Mouse (Mus musculus) retina, postnatal 7 days (tissue): ENCODE data around the gene Apba1.

Source experiments
- DNase-seq: peaks from one replicate; pipeline ENCODE4 v3.0.0-alpha.2; 2012; ENCODE audit warnings: low read depth, low spot score

The Apba1 gene

DNA sequence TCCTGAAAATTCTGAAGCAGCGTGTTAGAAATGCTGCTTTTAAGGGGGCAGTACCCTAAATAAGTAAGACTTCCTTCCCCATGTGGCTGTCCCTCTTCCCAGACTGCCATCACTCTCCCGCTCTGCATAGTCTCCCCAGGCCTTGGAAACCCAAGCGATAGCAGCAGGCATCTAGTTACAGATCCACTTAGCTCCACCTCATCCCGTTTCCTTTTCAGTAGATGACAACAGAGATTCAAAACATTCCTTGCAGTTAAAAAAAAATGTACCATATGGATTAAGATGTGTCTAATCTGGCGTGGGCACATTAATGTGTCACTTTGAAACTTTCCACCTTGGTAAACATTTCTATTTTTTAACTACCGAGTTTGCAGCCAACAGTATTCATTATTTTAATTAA lies 48.1 kb downstream of the Apba1 start:
- DNase-seq: no peak

DNA sequence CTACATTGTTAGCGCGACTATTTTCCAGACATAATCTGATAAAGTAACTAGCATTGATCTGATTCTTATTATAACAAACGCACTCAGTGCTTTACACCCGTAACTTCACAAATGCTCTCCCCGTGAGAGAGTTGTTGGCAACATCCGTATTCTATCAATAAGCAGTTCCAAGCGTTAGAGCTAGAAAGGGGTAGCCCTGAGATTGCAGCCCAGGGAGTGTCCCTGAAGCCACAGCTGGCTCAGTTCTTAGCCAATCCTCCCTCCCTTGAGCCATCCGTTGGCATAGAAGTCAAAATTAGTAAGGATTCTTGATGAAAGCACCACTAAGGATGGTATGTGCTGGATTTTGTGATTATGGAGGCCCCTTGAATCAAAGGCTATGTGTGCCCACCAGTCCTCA lies 48.7 kb downstream of the Apba1 start:
- DNase-seq: no peak

DNA sequence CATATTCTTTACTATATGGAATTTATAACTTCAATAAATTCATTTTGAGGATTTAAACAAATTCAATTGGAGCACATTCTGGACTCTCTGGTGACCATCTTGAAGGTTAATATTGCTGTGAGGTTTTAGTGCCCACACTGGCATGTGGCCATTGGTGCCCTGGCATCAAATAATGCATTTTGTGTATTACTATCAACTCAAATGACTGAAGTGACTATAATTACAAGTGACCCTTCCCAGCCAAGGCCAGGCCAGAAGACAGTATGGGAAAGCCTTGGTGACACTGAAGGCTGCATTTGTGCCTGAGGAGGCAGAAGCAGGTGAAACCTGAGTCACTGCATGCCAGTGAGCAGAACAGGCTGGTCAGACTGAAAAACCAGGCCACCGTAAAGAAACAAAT lies 50.5 kb downstream of the Apba1 start:
- DNase-seq: no peak

DNA sequence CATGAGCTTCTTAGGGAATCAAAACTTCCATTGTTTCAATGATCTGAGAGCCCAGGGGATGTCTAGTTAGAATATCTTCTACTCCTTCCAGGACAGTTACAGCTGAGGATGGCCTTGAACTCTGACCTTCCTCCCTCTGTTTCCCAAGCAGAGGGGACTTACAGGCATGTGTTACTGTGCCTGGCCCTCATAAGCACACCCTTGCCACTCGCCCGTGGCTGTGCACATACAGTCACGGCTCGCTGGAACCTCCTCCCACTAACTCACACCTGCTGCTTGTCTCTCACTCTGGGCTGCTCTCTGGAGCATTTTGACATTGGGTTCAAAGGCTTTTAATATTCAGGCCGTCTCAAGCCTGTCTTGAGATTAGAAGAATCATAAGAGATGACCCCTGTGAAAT lies 51.8 kb downstream of the Apba1 start:
- no peak for DNase-seq

DNA sequence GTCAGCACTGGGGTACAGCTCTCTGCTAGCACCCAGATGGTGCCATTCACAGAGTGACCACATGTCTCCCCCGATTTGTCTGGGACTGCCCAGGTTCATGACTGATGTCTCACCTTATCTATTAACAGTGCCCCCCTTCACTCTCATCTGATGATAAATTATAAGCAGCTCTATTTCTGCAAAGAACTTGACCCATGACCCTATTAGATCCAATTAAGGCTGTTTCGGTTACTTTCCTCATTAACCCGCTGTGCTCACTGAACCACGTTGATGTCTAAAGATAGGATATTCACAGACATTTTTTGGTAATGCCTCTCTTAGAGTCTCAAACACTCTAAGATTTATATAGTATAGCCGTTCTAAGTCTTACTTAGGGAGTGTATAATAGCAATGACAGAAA lies 52.3 kb downstream of the Apba1 start:
- DNase-seq: no peak

DNA sequence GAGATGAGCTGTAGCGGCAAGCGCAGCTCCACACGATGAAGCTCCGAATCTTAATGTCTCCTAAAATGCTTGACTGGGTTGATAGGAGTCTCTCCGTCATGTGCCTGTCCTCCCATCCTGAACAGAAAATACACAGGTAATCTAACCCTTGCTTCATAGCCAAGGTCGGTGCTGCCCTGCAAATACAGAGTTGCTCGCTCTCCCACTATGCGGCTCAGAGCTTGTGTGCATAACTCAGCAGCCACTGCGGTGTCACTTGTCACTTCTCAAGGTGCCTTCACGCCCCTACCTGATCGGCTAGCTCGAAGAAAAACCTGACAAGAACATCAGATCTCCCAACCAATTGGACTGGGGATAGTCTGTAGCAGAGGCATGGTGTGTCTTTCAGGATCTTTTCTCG lies 58.1 kb downstream of the Apba1 start:
- no peak for DNase-seq

DNA sequence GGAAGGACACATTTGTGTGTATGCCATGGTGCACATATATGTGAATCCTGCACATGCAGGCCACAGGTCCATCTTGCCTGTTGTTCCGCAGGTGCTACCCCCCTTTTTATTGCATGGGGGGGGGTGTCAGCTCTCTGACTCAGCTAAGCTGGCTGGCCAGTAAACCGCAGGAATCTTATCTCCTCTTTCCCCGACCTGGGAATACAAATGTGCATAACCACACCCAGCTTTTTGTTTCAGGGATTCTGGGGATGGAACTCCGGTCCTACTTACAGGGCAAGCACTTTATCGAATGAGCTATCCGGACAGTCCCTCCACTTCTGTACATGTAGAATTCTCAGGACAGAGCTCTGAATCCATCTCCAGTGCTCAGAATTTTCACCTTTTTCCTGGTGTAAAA lies 58.5 kb downstream of the Apba1 start:
- no peak for DNase-seq

DNA sequence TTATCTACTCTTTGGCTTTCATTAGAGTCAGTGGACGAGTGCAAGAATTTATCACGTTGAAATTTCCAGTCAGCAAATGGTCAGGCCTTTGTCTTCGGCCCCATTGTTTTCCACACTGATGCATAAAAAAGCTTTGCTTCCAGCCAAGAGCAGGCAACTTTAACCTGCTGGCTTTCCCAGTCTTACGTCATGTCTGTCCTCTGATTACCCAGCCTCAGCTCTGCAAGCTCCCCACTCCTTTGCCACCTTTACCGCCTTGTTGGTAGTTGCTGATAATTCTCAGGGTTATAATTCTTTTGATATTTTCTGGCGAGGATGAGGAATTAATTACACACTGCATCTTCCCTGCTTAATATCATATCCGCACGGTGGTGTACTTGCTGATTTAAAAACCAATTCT lies 61.2 kb downstream of the Apba1 start:
- no peak for DNase-seq

DNA sequence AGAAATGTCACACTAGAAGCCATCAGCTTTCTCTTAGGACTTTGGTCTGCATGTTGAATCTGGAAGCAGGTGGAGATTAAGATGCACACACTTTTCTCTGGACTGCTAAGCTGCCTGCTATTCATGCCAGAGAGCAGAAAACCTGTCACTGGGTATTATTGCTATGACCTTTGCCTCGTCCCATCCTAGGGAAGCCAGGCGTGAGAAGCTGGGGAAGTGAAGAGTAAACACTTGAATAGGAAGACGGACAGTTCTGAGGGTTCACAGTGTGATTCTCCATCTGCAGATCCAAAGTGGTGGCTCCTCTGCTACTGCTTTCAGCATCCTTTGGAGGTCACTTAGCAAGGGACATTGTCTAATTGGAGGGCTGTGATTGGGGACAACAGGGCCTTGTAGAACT lies 63.8 kb downstream of the Apba1 start:
- DNase-seq: no peak

DNA sequence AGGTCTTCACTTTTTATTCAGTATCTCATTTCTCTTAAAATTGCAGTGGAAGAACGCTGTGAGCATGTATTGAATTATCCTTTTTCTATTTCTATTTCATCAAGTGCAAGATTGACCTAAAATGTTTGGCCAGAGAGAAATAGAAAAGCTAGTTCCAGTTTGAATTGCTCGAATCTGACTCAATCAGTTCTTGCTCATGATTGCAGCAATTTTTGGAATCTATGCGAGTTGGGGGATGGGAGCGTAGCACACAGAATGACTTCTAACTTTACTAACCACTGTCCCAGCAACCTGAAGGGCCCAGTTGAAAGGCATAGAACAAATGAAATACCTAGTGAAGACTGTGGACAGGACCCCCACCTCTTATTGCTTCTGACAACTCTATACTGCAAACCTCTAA lies 64.8 kb downstream of the Apba1 start:
- DNase-seq: no peak

DNA sequence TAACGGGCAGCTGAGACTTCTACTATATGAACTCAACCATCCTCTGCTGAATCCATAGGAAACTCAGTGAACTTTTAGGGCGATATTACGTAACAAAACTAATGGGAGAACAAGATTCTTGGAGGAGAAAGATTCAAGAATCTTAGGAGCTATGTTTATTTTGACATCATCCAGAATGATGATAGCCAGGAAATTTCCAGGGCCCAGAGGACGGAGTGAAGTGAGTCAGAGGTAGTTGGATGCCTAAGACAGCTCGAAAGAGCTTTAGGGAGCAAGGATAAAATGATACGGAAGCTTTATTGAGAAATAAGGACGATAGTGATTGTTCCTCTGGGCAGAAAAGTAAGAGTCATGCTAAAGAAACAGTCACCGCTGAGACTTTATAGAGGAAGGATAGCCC lies 67.6 kb downstream of the Apba1 start:
- DNase-seq: no peak

DNA sequence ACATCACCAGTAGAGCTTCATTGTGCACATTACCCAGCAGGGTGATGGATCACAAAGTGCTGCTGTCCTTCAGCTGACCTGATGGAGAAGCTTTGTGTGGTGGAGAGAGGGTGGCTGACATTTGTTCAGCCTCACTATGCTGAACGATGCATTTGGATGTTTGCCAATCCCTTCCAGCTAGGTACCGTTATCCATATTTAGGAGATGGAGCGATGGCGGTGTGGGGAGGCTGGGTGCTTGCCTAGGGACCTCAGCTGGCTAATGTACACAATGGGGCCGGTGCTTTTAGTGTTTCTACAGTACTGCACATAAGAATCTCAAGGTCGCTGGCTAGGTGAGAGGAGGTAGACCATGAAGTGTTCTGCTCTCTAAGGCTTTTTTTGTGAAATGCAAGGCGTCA lies 72.1 kb downstream of the Apba1 start:
- no peak for DNase-seq

DNA sequence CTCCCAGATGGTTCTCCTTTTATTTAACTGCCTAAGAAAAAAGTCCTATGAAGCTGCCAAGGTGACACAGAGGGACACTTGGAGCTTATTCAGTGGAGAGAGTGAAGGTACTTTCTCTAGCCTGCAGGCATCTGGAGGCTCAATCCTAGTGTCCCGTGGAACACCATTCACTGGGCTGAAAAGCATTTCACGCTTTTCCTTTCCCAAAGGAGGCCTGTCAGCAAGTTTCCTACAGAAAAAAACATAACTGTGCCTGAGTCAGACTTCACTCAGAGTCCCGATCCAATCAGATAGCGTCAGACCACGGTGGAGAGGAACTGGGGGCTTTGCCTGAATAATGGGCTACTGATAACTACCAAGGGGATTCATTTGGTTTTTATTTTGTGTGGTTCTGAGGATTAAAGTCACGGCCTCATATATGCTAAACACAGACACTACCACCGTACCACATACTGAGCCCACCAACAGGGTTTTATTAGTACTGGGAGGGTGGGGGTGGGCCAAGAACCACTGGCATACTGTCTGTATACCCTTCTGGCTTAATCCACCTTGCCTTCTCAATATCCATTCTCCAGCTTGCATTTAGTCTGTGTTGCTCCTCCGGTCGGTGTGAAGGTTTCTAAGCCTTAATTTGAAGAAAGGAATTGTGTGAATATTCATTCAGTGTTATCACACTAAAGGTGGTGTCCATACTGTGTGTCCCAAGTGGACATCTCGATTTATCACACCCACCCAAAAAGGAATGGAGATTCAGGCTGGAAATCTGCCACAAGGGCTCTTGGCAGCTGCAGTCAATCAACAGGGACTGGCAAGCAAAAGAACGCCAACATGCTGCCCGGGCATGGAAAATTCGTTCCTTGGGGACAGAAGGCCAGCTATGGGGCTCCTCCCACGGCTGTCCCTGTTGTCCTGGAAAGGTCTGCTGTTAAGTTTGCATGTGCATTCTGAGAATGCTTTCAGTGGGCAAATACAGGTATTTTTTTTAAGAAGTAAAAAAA lies 75.3 kb downstream of the Apba1 start:
- DNase-seq: no peak

DNA sequence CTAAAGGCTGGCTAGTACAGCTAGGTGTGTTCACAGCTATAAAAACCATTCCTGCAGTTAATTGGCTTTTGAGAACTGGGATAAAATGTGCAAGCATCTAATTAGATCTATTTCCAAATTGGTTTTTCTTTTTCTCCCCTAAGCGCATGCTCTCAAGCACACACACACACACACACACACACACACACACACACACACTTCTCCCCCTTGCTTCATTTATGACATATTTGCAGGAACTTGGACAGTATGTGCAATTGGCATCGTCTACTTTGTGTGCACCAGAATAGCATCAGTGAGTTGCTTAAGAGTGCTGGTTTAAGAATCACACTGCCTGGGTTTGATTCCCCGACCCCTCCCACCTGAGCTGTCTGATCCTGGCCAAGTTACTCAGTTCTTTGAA lies 76.0 kb downstream of the Apba1 start:
- DNase-seq: no peak

DNA sequence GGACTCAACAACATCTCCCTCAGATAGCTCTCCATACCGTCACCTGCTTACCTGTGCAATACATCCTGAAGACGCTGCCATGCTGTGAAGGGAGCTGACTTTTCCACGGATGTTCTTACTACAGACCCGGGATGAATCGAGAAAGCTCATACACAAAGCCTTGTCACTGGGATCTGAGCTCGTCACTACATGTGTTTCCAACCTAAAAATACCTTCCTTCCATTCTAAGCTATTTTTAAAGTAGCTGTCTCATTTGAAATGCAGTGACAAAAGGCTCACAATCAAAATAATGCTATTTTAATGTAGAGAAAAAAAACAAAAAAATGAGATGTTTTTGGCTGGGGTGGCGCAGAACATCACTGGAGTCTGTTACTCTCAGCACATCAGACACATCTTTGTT lies 97.1 kb downstream of the Apba1 start:
- DNase-seq: no peak

DNA sequence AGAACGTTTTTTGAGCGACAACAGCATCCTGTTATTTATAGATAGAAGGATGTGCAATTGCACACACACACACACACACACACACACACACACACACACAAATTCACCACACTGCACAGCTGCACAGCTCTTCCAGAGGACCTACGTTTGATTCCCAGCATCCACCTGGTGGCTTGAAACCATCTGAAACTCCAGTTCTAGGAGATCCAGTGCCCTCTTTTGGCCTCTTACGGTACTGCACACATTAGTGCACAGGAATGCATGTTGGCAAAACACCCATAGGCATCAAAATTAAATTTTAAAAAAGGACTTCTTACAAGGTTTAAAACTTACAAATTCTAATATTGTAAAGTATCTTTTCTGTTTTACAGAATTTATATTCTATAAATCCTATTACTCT lies 99.4 kb downstream of the Apba1 start:
- no peak for DNase-seq

DNA sequence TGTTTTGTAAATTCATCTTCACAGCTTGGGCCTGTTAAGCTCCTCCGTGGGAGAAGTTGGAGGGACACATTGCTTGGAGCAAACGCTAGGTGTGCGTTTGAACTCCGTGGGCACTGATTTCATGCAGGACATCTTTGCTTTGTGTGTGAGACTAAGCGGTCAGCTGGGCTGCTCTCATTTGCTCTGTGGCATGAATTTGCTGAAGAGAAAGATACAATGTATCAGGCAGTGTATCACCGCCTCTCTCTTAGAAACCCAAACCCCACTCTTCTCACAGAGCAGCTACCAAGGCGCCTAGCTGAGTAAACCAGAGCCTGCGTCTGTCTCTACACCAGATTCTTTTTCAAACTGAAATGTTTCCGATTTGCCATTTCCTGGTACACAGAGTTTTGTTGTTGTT lies 100.1 kb downstream of the Apba1 start:
- no peak for DNase-seq

DNA sequence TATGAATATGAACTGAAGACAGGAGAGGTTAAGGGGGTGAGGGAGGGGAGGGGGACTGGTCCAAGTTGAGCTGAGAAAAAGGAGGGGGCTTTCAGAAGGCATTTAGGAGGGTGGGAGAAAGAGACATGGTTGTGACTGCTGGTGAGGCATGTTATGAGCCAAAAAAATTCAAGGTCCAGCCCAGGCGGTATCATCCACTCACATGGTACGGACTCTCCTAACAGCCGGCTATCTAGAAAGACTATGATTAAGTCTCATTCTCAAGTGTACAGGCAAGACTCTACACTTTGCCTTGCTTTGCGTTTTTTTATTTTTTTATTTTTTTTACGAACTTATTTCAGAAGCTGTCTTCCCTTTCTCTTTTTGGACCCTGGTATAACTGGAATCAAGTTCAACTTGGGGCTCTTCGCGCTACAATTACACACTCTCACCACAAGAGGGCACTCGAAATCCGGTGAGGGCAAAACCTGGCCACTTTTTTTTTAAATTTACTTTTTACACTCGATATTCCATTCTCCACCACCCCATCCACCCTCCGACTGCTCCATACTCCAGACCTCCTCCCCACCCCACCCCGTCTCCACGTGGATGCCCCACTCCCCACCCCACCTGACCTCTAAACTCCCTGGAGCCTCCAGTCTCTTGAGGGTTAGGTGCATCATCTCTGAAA lies 101.6 kb downstream of the Apba1 start:
- peak; percentile 43 for DNase-seq

DNA sequence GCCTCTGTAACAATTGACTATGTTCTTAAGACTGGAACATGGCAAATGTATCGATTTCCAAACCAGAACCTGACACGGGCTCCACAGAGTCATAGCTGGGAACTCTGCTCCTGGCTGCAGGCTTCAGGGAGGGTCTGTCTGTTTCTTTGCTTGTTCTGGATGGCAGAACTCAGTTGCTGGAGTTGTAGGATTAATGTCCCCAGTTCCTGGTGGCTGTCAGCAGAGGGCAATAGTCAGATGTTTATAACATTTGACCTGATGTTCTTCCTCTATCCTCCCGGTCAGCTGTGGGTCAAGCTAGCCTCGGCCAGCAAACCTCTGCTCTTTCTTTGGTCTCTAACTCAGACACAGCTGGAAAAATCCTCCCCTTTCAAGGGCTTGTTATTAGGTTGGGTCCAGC lies 104.0 kb downstream of the Apba1 start:
- no peak for DNase-seq

DNA sequence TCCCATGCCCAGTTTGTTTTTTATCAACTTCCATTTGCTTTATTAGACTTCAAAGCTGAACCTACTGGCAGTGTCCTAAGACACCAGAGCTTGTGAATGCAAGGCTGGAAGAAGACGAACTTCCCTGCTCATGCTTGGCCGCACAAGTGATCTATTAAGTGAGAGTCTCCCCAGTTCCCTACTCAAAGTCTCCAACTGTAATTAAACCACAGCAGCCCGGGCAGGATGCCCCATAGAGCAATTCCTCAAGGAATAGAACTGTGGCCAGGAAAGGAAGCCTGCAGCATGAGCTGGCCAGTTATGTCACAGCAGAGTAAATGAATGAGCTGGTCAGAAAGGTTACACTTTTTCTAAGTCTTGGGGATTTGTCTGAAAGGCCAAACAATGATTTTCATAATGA lies 105.3 kb downstream of the Apba1 start:
- DNase-seq: no peak

DNA sequence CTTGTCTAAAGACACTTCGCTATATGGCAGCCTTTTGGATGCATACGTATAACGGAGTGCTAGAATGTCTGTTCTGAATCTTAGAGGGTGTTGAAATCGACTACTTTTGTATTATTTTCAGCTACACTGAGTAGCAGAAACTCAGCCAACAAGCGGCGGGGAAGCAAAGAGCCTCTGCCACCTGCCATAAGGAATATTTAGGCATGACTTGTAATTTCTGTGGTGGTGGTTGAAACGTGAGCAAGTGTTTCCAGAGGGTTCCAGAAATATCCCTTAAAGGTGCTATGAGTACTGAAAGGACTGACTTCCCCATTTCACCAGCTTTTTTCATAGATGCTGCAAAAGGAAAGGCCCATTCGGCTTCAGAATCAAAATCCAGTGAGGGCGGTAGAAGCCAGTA lies 107.4 kb downstream of the Apba1 start:
- no peak for DNase-seq

DNA sequence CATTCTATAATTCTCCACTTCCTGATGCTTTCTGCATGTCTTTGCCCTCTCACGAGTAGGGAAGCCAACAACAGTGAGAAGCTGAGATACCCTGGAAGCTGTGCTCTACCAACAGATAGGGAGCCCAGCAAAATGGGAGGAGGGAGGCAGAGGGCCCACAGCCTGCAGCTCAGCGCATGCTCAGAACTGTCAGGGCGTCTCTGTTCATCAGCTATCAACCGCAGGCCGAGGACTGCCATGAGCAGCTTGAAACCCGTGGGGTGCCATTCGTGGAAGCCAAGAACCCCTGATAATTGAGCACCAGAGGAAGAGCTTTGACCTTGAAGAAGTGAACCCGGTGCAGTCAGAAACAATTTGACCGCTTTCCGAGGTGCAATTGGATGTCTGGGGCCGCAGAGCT lies 108.4 kb downstream of the Apba1 start:
- no peak for DNase-seq

DNA sequence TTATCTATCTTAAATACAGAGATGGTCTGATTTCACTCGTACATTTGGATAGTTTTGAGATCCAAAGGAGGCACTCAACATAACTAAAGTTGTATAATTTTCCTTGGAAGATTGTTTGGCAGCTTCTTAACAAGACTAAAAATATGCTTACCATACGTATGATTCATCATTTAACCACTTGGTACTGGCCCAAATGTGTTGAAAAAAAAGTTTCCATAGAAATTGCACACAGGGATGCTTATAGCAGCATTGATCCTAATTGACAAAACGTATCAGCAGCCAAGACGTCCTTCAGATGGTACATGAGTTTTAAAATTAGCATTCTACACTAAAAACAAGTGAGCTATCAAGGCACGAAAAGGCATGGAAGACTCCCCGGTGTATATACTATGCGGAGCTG lies 108.9 kb downstream of the Apba1 start:
- DNase-seq: no peak
